Mouse (Mus musculus) heart, postnatal 25 days (tissue): ENCODE measurements around the gene AU041133. TPM values are rescaled to one million over a fixed set of nuclear protein-coding genes. Genes with fewer than 3 reads are reported as not detected.
"Not testable (repeated sequence)": the region's sequence is repeated elsewhere in the genome, so short reads cannot be mapped to it uniquely, and the experiment has no call there.

Source experiments
- DNase-seq: peaks from one replicate; pipeline ENCODE4 v3.0.0; 2022; ENCODE audit warnings: low spot score
- intact Hi-C: fragments of 180-260 bp; cut with DNase I; formaldehyde crosslinking; loops from one replicate; pipeline ENCODE4 v1.15.1; 2025
- total RNA-seq, 2 experiments: library from RNA; stranded (reverse); gene quantifications; 2 replicates each; pipeline ENCODE4 v1.2.3; 2021

The AU041133 gene
- 1 to 10 TPM; 2.7 to 3.2 TPM for total RNA-seq

DNA sequence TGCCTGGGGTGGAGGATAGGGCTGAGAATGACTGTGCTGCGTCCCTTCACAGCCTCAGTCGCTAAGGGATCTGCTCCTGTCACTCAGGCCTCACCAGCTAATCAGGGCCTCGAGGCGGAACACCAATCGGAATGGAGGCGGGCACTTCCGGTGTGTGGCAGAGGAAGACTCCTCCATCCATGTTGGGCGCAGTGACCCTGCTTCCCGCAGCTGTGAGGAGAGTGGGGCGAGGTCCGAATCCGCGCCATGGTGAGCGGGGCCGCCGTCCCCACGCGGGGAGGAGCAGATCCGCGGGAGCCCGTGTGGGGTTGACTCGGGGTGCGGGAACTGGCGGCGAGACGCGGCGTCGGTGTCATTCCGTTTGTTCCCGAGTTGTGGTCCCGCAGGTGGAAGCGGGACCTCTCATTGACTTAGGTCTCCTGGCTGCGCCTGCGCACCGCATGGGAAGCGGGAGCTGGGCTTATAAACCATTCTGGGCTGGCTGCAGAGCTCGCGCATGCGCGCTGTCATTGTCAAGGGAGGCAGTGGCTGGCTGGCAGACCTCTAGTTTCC lies at the start of gene AU041133:
TSS of gene AU041133 (plus strand) at position 164 of the 552 bp plus-strand sequence.
- intact Hi-C loops = no loop called here
- peak; percentile 77 for DNase-seq

GRCm38 (mm10) chr10:82082728-82083621 lies 44.8 kb upstream of the AU041133 start, which contains the start of gene BC024063:
Gene BC024063, plus strand, starts transcription at chr10:82083353.
- peak; percentile 47 for DNase-seq
- intact Hi-C loops = not testable (repeated sequence)

DNA sequence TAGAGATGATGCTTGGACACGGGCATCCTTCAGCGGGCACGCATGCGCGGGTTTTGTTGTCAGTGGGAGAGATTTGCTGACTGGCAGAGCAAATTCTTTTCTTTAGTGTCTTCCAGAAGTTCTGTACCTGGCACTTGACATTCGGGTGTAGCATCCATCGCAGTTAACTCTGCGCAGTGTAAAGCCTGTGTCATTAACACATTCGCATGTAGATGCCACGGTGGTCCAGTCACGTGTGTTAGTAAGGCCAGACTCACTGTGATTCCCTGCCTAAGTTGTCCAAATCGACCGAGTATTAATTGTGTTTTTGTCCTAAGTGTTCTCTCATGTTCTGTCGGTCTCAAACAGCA lies 44.2 kb upstream of the AU041133 start:
- DNase-seq, intact Hi-C loops: not testable (repeated sequence)

DNA sequence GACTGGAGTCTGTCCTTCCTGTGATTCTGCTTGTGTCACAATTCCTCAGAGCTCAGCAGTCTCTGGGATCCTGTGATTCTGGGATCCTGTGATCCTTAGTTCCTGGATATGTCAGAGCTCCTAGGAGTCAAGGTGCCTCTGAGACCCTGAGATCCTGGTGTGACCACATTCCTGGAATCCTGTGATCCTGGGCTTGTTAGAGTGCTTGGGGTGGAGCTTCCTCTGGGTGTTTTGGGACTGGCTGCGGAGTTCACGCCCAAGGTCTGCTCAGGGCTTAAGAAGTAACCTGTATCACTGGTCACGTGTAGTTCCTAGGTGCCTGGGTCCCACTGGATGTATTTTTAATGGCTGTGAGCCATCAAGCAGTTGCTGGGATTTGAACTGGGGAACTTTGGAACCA lies 10.6 kb upstream of the AU041133 start:
- no peak for DNase-seq
- intact Hi-C loops = no loop called here

DNA sequence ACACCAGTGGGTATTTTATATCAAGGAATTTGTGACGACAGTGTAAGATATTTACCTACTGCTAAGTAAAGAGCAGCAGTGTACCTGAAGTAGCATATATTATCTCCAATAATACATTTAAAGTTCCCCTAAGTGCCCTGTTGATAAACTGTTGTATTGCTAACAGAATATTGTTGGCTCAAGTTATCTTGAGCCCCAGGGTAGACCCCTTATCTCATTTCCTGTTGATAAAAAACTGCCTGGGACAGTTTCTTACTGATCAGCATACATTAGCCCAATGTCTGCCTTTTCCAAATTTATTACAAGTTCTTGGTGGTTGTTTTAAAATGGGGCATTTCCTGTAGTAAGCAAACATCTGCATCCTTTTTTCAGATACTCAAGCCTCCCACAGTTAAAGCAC lies 17.5 kb downstream of the AU041133 start:
- DNase-seq = no peak
- intact Hi-C loops = no loop called here

DNA sequence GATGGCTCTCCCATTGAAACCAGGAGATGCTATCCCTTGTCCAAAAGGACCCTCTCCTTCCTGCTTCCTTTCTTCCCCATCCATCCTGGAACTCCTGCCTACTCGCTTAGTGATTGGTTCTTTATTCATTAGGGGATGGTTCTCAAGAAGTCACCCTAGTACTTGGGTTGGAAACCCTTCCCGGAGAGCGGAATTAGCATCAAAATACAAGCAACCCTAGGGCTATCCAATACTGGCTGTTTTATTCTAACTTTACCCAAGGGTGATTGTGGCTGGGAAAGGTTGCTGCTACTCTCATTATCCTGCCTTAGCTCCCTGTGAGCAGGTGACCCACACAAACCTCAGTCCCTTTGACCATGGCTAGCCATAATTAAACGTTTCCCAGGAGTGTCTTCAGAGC lies 19.8 kb downstream of the AU041133 start:
- intact Hi-C loops = no loop called here
- no peak for DNase-seq

DNA sequence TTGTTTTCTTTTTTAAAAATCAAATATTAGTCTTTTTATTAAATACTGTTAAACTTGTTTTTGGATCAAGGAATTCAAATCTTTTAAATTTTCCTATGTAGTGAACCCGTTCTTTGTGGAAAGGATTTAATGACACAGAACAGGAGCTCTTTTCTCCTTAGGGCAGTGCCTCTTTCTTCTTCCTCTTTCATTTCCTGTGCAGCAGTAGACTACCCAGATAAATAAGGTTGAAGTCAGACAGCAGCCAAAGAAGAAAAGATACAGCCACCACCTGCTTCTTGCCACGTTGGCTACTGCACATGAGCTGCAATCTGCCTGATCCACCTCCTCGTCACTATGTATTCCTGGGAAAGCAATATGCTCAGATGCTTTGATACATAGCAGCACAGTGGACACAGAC lies 40.0 kb downstream of the AU041133 start:
- intact Hi-C loops = no loop called here
- DNase-seq = no peak

GRCm38 (mm10) chr10:82169776-82170175 lies 42.0 kb downstream of the AU041133 start:
- intact Hi-C loops = loop anchor here (5.0 kb wide), 2 partner anchors 542 to 667 kb away; partner anchors contain the start of genes Ankrd24, S1pr4 and Sirt6
- no peak for DNase-seq

DNA sequence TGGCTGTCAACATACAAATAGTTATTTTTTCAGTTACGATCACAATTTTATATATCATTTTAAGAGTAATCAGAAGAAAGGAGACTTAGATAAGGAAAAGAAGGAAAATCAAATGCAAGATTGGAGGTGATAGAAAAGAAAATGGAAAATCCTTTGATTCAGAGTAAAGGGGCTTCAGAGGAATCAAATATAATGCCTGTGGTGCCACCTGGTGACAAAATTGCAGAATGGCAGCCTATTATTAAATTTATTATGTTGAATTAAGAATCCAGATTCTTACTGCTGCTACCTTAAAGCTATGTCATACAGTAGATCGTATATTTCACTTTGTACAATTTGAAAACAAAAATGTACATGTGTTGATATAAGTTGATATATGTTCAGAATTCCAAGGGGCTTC lies 43.0 kb downstream of the AU041133 start:
- no peak for DNase-seq
- intact Hi-C loops = loop anchor here (5.0 kb wide), 2 partner anchors 544 to 669 kb away; partner anchors contain the start of genes Ankrd24, S1pr4 and Sirt6

- DNase-seq = peak; percentile 61
- intact Hi-C loops = no loop called here
Observed at GRCm38 (mm10) chr10:82178257-82179064, 50.6 kb downstream of the AU041133 start.

Other genes with a start within 250 kb of the AU041133 start
- gene Zfp781, start 197.5 kb upstream of the AU041133 start, total RNA-seq = 1 to 10 TPM in 1 of 2 experiments, under 1 TPM in 1; 0.75 to 1.3 TPM
- gene Zfp873, start 79.9 kb upstream of the AU041133 start, total RNA-seq = 1 to 10 TPM; 4.2 to 6.2 TPM
- gene BC024063, start 44.7 kb upstream of the AU041133 start, total RNA-seq = 1 to 10 TPM; 2.4 to 3.4 TPM
- gene Zfp938, start 113.3 kb downstream of the AU041133 start, total RNA-seq = 1 to 10 TPM; 5.7 to 6.1 TPM
- gene 4932415D10Rik, start 188.6 kb downstream of the AU041133 start, total RNA-seq = not detected
- 1 to 10 TPM; 1.9 to 2.1 TPM for gene Gm4924, start 226.2 kb downstream of the AU041133 start, total RNA-seq